Mouse (Mus musculus) G1E (cell line): ENCODE measurements around the gene Olfr1160. TPM values are rescaled to one million over a fixed set of nuclear protein-coding genes. Genes with fewer than 3 reads are reported as not detected.
"Not testable (repeated sequence)": the region's sequence is repeated elsewhere in the genome, so short reads cannot be mapped to it uniquely, and the experiment has no call there.

Source experiments
- ATAC-seq: 2 replicates; pipeline ENCODE4 v1.8.0; 2016; ENCODE audit warnings: mild to moderate bottlenecking; ENCODE audit not compliant: insufficient number of reproducible peaks, poor library complexity, low FRiP score, severe bottlenecking; ENCODE audit errors: extremely low read depth
- DNase-seq: peaks from one replicate; pipeline ENCODE4 v3.0.0; 2012; ENCODE audit warnings: low spot score
- H3K27me3 ChIP-seq: 2 replicates; pipeline ENCODE4 v1.6.1; 2012; ENCODE audit warnings: mild to moderate bottlenecking, low read length, inconsistent platforms; ENCODE audit not compliant: insufficient read depth
- H3K36me3 ChIP-seq: replicated peaks from 2 replicates; pipeline ENCODE3; 2012; ENCODE audit warnings: mild to moderate bottlenecking, inconsistent platforms
- H3K4me1 ChIP-seq: 2 replicates; pipeline ENCODE4 v1.6.1; 2012; ENCODE audit warnings: low read depth, low read length, inconsistent platforms, mixed read lengths; ENCODE audit not compliant: insufficient read depth
- H3K4me3 ChIP-seq: 2 replicates; pipeline ENCODE4 v1.5.1; 2012; ENCODE audit warnings: low read depth, mild to moderate bottlenecking, inconsistent platforms, low read length, moderate library complexity, mixed read lengths
- H3K9me3 ChIP-seq: replicated peaks from 2 replicates; pipeline ENCODE4 v1.6.1; 2012; ENCODE audit warnings: inconsistent platforms
- CTCF ChIP-seq: IDR thresholded peaks from 2 replicates; pipeline ENCODE4 v1.5.1; 2012; ENCODE audit warnings: low read depth, low read length, inconsistent platforms, mixed read lengths
- GATA1 ChIP-seq: IDR thresholded peaks from 2 replicates; pipeline ENCODE4 v1.6.1; 2012; ENCODE audit warnings: borderline replicate concordance, low read length, inconsistent platforms, mixed read lengths
- GATA2 ChIP-seq: IDR thresholded peaks from 2 replicates; pipeline ENCODE4 v1.6.1; 2012; ENCODE audit warnings: low read depth, low read length, inconsistent platforms, borderline replicate concordance
- POLR2AphosphoS5 ChIP-seq: IDR thresholded peaks from 2 replicates; pipeline ENCODE4 v1.6.1; 2012; ENCODE audit warnings: low read depth, low read length, inconsistent platforms; ENCODE audit not compliant: insufficient replicate concordance
- TAL1 ChIP-seq: conservative IDR thresholded peaks from 2 replicates; pipeline ENCODE4 v1.6.1; 2012; ENCODE audit warnings: low read depth, low read length, inconsistent platforms, mixed read lengths
- polyA plus RNA-seq: library from polyadenylated mRNA; stranded (reverse); fragments of >175 nt; gene quantifications from 2 replicates; pipeline ENCODE4 v1.2.3, GENCODE M21; 2012
- total RNA-seq, 2 experiments: library from RNA; stranded (forward) in 1 of 2; stranded (reverse) in 1 of 2; fragments of 200-1000 nt in 1 of 2; fragments of >200 nt in 1 of 2; fragmentation: Nextera tagmentation in 1 of 2; gene quantifications; 2 replicates each; pipeline ENCODE4 v1.2.3; 2014 to 2017

Olfr1160 gene
- not detected in 2 replicates for total RNA-seq (2014; fragmentation: Nextera tagmentation)
- 0.16 and 0.29 TPM in 2 replicates for total RNA-seq (2017)
- not detected in 2 replicates for polyA plus RNA-seq

- TF ChIP-seq TAL1 = no peak
- TF ChIP-seq GATA1 = no peak
- no peak for TF ChIP-seq GATA2
- TF ChIP-seq CTCF = no peak
- no peak for TF ChIP-seq POLR2AphosphoS5
- DNase-seq = no peak
- no peaks in the 10 kb centered on the region for H3K27me3 ChIP-seq
- no peaks in the 10 kb centered on the region for H3K4me1 ChIP-seq
- no peak for ATAC-seq
- no peak within 1 kb of the TSS for H3K4me3 ChIP-seq
- no peaks in the 10 kb centered on the region for H3K9me3 ChIP-seq
- H3K36me3 ChIP-seq = no peaks in the 10 kb centered on the region
These were observed at the start of gene Olfr1160 for GRCm38 (mm10) chr2:88007515-88008318. Gene Olfr1160, minus strand, starts transcription at chr2:88008268.

- no peaks in the 10 kb centered on the region for H3K4me1 ChIP-seq
- H3K9me3 ChIP-seq = no peaks in the 10 kb centered on the region
- TF ChIP-seq GATA2 (no peak), POLR2AphosphoS5 (no peak), TAL1 (no peak), CTCF (no peak), GATA1 (no peak)
- H3K27me3 ChIP-seq = no peaks in the 10 kb centered on the region
- DNase-seq (no peak), ATAC-seq (no peak)
- no peaks in the 10 kb centered on the region for H3K36me3 ChIP-seq
- no peak within 1 kb of the TSS for H3K4me3 ChIP-seq
These were observed 43.0 kb upstream of the Olfr1160 start, which contains the start of gene Olfr1162 for GRCm38 (mm10) chr2:88051029-88051428. Gene Olfr1162, minus strand, starts transcription at chr2:88051129.

GRCm38 (mm10) chr2:88037599-88037998 lies 29.5 kb upstream of the Olfr1160 start, which contains the start of gene Olfr73:
Gene Olfr73, minus strand, starts transcription at chr2:88037699.
- no peaks in the 10 kb centered on the region for H3K4me1 ChIP-seq
- no peak for DNase-seq
- no peaks in the 10 kb centered on the region for H3K9me3 ChIP-seq
- H3K36me3 ChIP-seq = no peaks in the 10 kb centered on the region
- ATAC-seq = no peak
- TF ChIP-seq CTCF (no peak), GATA2 (no peak), TAL1 (no peak)
- no peak within 1 kb of the TSS for H3K4me3 ChIP-seq
- H3K27me3 ChIP-seq = no peaks in the 10 kb centered on the region

- not testable (repeated sequence) for H3K9me3 ChIP-seq, DNase-seq, H3K27me3 ChIP-seq, H3K4me1 ChIP-seq, H3K4me3 ChIP-seq, ATAC-seq, H3K36me3 ChIP-seq
These were observed 14.4 kb upstream of the Olfr1160 start, which contains the start of gene Olfr1161 for GRCm38 (mm10) chr2:88022474-88022873. Gene Olfr1161, plus strand, starts transcription at chr2:88022774.

GRCm38 (mm10) chr2:87989813-87990212 lies 18.3 kb downstream of the Olfr1160 start, which contains the start of gene Olfr1158:
Gene Olfr1158, plus strand, starts transcription at chr2:87990113.
- TF ChIP-seq TAL1 (no peak), POLR2AphosphoS5 (no peak), CTCF (no peak), GATA2 (no peak), GATA1 (no peak)
- no peak within 1 kb of the TSS for H3K4me3 ChIP-seq
- no peaks in the 10 kb centered on the region for H3K9me3 ChIP-seq
- H3K36me3 ChIP-seq = no peaks in the 10 kb centered on the region
- DNase-seq (no peak), ATAC-seq (no peak)
- no peaks in the 10 kb centered on the region for H3K27me3 ChIP-seq
- H3K4me1 ChIP-seq = no peaks in the 10 kb centered on the region

GRCm38 (mm10) chr2:87974563-87974962 lies 33.5 kb downstream of the Olfr1160 start, which contains the start of gene Olfr74:
Gene Olfr74, minus strand, starts transcription at chr2:87974663.
- no peak within 1 kb of the TSS for H3K4me3 ChIP-seq
- no peaks in the 10 kb centered on the region for H3K4me1 ChIP-seq
- peaks cover 7% of the 10 kb centered on the region for H3K9me3 ChIP-seq
- H3K36me3 ChIP-seq = no peaks in the 10 kb centered on the region
- ATAC-seq = no peak
- no peak for DNase-seq
- TF ChIP-seq GATA2 = no peak
- TF ChIP-seq TAL1 = no peak
- TF ChIP-seq CTCF = no peak
- TF ChIP-seq POLR2AphosphoS5 = no peak
- TF ChIP-seq GATA1 = no peak
- no peaks in the 10 kb centered on the region for H3K27me3 ChIP-seq
